Mouse (Mus musculus): ENCODE measurements at regions not wholly inside any gene's neighbourhood (a gene's known extent, or its start where the extent isn't known, plus 50 kb on each side); places are given as distances from the start of the nearest gene placed in this dataset.
A peak's percentile ranks its signal among the peaks of the same experiment; 100 is the strongest.

- H3K4me1 ChIP-seq (ENCODE audit: control insufficient read depth, insufficient read depth, low read length) = no peaks in the 10 kb centered on the region
- H3K4me3 ChIP-seq (ENCODE audit: low read depth, low read length) = no peak overlapping the region
- H3K27me3 ChIP-seq (ENCODE audit: control insufficient read depth, insufficient read depth, low read depth, low read length) = no peaks in the 10 kb centered on the region
- no peaks in the 10 kb centered on the region for H3K36me3 ChIP-seq (ENCODE audit: control insufficient read depth, insufficient read depth, low read length)
- no peak overlapping the region for H3K4me2 ChIP-seq (ENCODE audit: low read length)
- no peak for ATAC-seq
- H3K9ac ChIP-seq (ENCODE audit: low read depth, low read length) = no peak overlapping the region
- H3K27ac ChIP-seq (ENCODE audit: low read length) = no peak overlapping the region
- WGBS = 70% methylated on average over 3 of the region's 3 CpGs
- no peaks in the 10 kb centered on the region for H3K9me3 ChIP-seq (replicated peaks; ENCODE audit: control insufficient read depth, low read length, poor library complexity, severe bottlenecking)
Observed at GRCm38 (mm10) chr10:91701822-91702221, 520.7 kb upstream of the Tmpo start.

- Histone ChIP-seq H3K9ac (ENCODE audit: low read depth, low read length) (no peak overlapping the region), H3K9me3 (replicated peaks; ENCODE audit: control insufficient read depth, low read length, poor library complexity, severe bottlenecking) (no peaks in the 10 kb centered on the region), H3K4me2 (ENCODE audit: low read length) (peak overlapping the region; percentile 14; the same call in 1 of the 2 replicates), H3K36me3 (ENCODE audit: control insufficient read depth, insufficient read depth, low read length) (no peaks in the 10 kb centered on the region), H3K4me3 (ENCODE audit: low read depth, low read length) (no peak overlapping the region), H3K27ac (ENCODE audit: low read length) (peak overlapping the region; percentile 63), H3K27me3 (ENCODE audit: control insufficient read depth, insufficient read depth, low read depth, low read length) (no peaks in the 10 kb centered on the region), H3K4me1 (ENCODE audit: control insufficient read depth, insufficient read depth, low read length) (peaks cover 17% of the 10 kb centered on the region)
- no peak for ATAC-seq
- WGBS = 17% methylated on average over 8 of the region's 8 CpGs
Observed at GRCm38 (mm10) chr10:91686082-91686618, 505.0 kb upstream of the Tmpo start.

DNA sequence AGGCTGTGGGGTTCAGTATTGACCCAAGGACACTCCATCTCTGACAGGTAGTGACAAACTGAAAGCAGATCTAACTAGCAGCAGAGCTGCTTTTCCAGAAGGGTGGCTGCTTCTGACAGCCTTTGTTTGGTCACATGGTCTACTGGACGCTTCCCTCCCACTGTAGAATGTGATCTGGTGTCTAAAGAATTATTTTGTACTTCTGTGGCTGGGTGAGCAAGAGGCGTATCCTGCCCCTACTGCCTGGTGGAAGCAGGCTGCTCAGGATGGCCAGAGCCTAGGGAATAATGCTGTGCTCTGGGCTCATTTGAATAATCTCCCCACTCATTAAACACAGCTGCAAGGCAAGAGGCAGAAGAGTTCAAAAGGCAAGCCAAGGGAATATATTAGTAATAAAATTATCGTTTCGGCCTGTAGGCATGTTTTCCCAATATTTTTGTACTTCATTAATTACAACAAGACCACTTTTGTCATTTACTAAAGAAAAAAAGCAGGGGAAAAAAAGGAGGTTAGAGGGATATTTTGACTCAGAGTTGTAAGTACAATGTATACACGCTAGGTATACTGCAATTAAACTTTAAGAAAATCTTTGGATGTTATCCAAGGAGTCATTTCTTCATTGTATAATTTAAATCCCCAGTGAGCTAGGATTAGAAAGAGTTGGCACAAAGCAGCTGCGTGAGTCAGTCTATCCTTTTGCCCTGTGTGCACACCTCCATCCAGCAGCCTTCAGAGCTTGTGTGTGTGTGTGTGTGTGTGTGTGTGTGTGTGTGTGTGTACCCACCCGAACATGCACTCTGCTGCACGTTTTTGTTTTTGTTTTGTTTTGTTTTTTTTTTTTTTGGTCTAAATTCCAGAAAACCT lies 504.3 kb upstream of the Tmpo start:
- peak overlapping the region; percentile 63 for H3K27ac ChIP-seq (ENCODE audit: low read length)
- peak; percentile 94 for ATAC-seq

GRCm38 (mm10) chr10:91679641-91680040 lies 498.5 kb upstream of the Tmpo start:
- Histone ChIP-seq H3K4me1 (ENCODE audit: control insufficient read depth, insufficient read depth, low read length) (peaks cover 2% of the 10 kb centered on the region; the same call in 1 of the 2 replicates), H3K4me2 (ENCODE audit: low read length) (no peak overlapping the region), H3K27ac (ENCODE audit: low read length) (no peak overlapping the region), H3K9ac (ENCODE audit: low read depth, low read length) (no peak overlapping the region), H3K4me3 (ENCODE audit: low read depth, low read length) (no peak overlapping the region), H3K9me3 (replicated peaks; ENCODE audit: control insufficient read depth, low read length, poor library complexity, severe bottlenecking) (no peaks in the 10 kb centered on the region), H3K27me3 (ENCODE audit: control insufficient read depth, insufficient read depth, low read depth, low read length) (no peaks in the 10 kb centered on the region), H3K36me3 (ENCODE audit: control insufficient read depth, insufficient read depth, low read length) (no peaks in the 10 kb centered on the region)
- no peak for ATAC-seq

More for the DNA sequence above, 504.3 kb upstream of the Tmpo start:
- H3K27me3 ChIP-seq (ENCODE audit: control insufficient read depth, insufficient read depth, low read depth, low read length) = no peaks in the 10 kb centered on the region
- 11% methylated on average over 8 of the region's 8 CpGs for WGBS
- H3K4me3 ChIP-seq (ENCODE audit: low read depth, low read length) = no peak overlapping the region
- H3K9me3 ChIP-seq (replicated peaks; ENCODE audit: control insufficient read depth, low read length, poor library complexity, severe bottlenecking) = no peaks in the 10 kb centered on the region
- H3K4me1 ChIP-seq (ENCODE audit: control insufficient read depth, insufficient read depth, low read length) = peaks cover 17% of the 10 kb centered on the region
- H3K4me2 ChIP-seq (ENCODE audit: low read length) = peak overlapping the region; percentile 28
- H3K9ac ChIP-seq (ENCODE audit: low read depth, low read length) = no peak overlapping the region
- H3K36me3 ChIP-seq (ENCODE audit: control insufficient read depth, insufficient read depth, low read length) = no peaks in the 10 kb centered on the region

- no peak for ATAC-seq
Observed at GRCm38 (mm10) chr10:91637911-91638310, 456.8 kb upstream of the Tmpo start.

DNA sequence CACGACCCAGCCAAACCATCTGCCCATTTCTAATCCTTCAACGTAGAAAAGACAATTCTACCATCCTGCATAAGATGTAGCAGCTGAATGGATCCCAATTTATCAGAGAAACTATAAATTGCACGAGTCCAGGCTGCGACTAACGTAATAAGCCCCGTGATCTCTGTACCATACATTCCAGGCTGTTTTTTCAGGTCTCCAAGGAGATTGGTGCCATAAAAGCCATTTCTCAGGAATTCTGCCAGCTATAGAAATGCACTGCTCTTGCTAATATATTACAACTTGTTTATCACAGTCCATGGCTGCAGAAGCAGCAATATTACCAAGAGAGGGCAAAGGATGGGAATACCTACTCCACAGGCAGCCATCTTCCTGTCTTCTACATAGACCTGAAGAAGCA lies 447.6 kb upstream of the Tmpo start:
- no peak for ATAC-seq

More at GRCm38 (mm10) chr10:91637911-91638310, 456.8 kb upstream of the Tmpo start:
- Histone ChIP-seq H3K9ac (ENCODE audit: low read depth, low read length) (no peak overlapping the region), H3K27ac (ENCODE audit: low read length) (no peak overlapping the region), H3K9me3 (replicated peaks; ENCODE audit: control insufficient read depth, low read length, poor library complexity, severe bottlenecking) (no peaks in the 10 kb centered on the region), H3K4me3 (ENCODE audit: low read depth, low read length) (no peak overlapping the region), H3K27me3 (ENCODE audit: control insufficient read depth, insufficient read depth, low read depth, low read length) (no peaks in the 10 kb centered on the region), H3K4me1 (ENCODE audit: control insufficient read depth, insufficient read depth, low read length) (peaks cover 4% of the 10 kb centered on the region; the same call in 1 of the 2 replicates), H3K4me2 (ENCODE audit: low read length) (no peak overlapping the region), H3K36me3 (ENCODE audit: control insufficient read depth, insufficient read depth, low read length) (no peaks in the 10 kb centered on the region)

DNA sequence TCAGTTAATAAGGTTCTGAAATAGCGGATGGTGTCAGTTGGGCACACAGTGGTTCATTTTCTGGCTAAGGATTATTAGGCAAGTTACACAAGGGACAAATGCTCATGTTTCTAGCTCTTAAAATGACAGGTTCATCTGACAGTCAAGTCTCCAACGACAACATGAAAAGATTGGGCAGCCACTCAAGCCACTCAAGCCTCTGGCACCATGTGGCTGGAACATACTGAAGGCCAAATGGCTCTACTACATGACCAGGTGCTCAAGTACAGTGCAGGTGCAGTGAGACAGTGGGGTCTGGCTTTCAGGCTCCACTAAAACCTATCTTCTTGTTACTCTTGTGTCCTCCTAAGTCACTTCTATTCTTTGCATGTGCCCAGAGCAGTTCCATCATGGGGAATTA lies 441.2 kb upstream of the Tmpo start:
- H3K27ac ChIP-seq (ENCODE audit: low read length) = no peak overlapping the region
- ATAC-seq = no peak
- H3K9me3 ChIP-seq (replicated peaks; ENCODE audit: control insufficient read depth, low read length, poor library complexity, severe bottlenecking) = no peaks in the 10 kb centered on the region
- H3K9ac ChIP-seq (ENCODE audit: low read depth, low read length) = no peak overlapping the region
- H3K4me2 ChIP-seq (ENCODE audit: low read length) = no peak overlapping the region
- no peaks in the 10 kb centered on the region for H3K4me1 ChIP-seq (ENCODE audit: control insufficient read depth, insufficient read depth, low read length)
- WGBS = 93% methylated on average over 2 of the region's 2 CpGs
- no peaks in the 10 kb centered on the region for H3K36me3 ChIP-seq (ENCODE audit: control insufficient read depth, insufficient read depth, low read length)
- H3K27me3 ChIP-seq (ENCODE audit: control insufficient read depth, insufficient read depth, low read depth, low read length) = no peaks in the 10 kb centered on the region
- no peak overlapping the region for H3K4me3 ChIP-seq (ENCODE audit: low read depth, low read length)

More for the DNA sequence above, 447.6 kb upstream of the Tmpo start:
- Histone ChIP-seq H3K4me3 (ENCODE audit: low read depth, low read length) (no peak overlapping the region), H3K9ac (ENCODE audit: low read depth, low read length) (no peak overlapping the region), H3K9me3 (replicated peaks; ENCODE audit: control insufficient read depth, low read length, poor library complexity, severe bottlenecking) (no peaks in the 10 kb centered on the region), H3K4me2 (ENCODE audit: low read length) (no peak overlapping the region), H3K27ac (ENCODE audit: low read length) (no peak overlapping the region), H3K36me3 (ENCODE audit: control insufficient read depth, insufficient read depth, low read length) (no peaks in the 10 kb centered on the region), H3K4me1 (ENCODE audit: control insufficient read depth, insufficient read depth, low read length) (no peaks in the 10 kb centered on the region), H3K27me3 (ENCODE audit: control insufficient read depth, insufficient read depth, low read depth, low read length) (no peaks in the 10 kb centered on the region)
- WGBS = 9% methylated on average over 6 of the region's 6 CpGs

GRCm38 (mm10) chr10:91613794-91614479 lies 432.8 kb upstream of the Tmpo start:
- no peak overlapping the region for H3K4me2 ChIP-seq (ENCODE audit: low read length)
- H3K27ac ChIP-seq (ENCODE audit: low read length) = peak overlapping the region; percentile 54
- H3K4me3 ChIP-seq (ENCODE audit: low read depth, low read length) = no peak overlapping the region
- no peaks in the 10 kb centered on the region for H3K36me3 ChIP-seq (ENCODE audit: control insufficient read depth, insufficient read depth, low read length)
- WGBS = 62% methylated on average over 8 of the region's 8 CpGs
- H3K9ac ChIP-seq (ENCODE audit: low read depth, low read length) = no peak overlapping the region
- H3K27me3 ChIP-seq (ENCODE audit: control insufficient read depth, insufficient read depth, low read depth, low read length) = no peaks in the 10 kb centered on the region
- ATAC-seq = peak; percentile 58; the same call in 1 of the 2 replicates
- no peaks in the 10 kb centered on the region for H3K9me3 ChIP-seq (replicated peaks; ENCODE audit: control insufficient read depth, low read length, poor library complexity, severe bottlenecking)
- H3K4me1 ChIP-seq (ENCODE audit: control insufficient read depth, insufficient read depth, low read length) = peaks cover 17% of the 10 kb centered on the region

DNA sequence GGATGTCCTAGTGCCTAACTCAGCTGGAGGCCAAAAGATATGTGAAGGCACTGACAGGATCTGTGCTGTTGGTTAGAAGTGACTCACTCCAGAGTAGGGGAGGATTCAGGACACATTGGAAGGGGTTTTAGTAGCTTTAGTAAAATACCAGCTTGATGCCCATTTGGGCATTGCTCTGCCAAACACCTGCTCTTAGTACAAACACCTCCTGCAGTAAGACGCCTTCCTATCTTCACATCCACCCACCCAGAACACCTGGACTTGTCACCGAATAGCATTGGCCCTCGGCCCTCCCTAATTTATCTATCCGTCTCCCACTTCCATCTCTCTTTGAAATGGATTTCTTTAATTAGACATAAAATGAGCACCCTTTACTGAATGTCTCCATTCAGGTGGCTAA lies 430.9 kb upstream of the Tmpo start:
- ATAC-seq = no peak
- no peak overlapping the region for H3K27ac ChIP-seq (ENCODE audit: low read length)
- no peak overlapping the region for H3K4me2 ChIP-seq (ENCODE audit: low read length)
- no peaks in the 10 kb centered on the region for H3K27me3 ChIP-seq (ENCODE audit: control insufficient read depth, insufficient read depth, low read depth, low read length)
- H3K9ac ChIP-seq (ENCODE audit: low read depth, low read length) = no peak overlapping the region
- H3K9me3 ChIP-seq (replicated peaks; ENCODE audit: control insufficient read depth, low read length, poor library complexity, severe bottlenecking) = no peaks in the 10 kb centered on the region
- peaks cover 17% of the 10 kb centered on the region for H3K4me1 ChIP-seq (ENCODE audit: control insufficient read depth, insufficient read depth, low read length)
- no peak overlapping the region for H3K4me3 ChIP-seq (ENCODE audit: low read depth, low read length)
- WGBS = 98% methylated on average over 4 of the region's 4 CpGs
- no peaks in the 10 kb centered on the region for H3K36me3 ChIP-seq (ENCODE audit: control insufficient read depth, insufficient read depth, low read length)
